Mouse (Mus musculus) CH12.LX (cell line): Measurements from ENCODE around the gene Ctsl. TPM values are rescaled to one million over a fixed set of nuclear protein-coding genes. Genes with fewer than 3 reads are reported as not detected.

Experiments used
- DNase-seq: peaks from one replicate; pipeline ENCODE4 v3.0.0-alpha.2; 2013; ENCODE audit errors: extremely low read depth
- H3K27ac ChIP-seq: 2 replicates; pipeline ENCODE4 v1.5.1; 2012; ENCODE audit warnings: low read depth, mild to moderate bottlenecking, control low read depth, moderate library complexity; ENCODE audit not compliant: insufficient read depth
- H3K27me3 ChIP-seq: replicated peaks from 2 replicates; pipeline ENCODE3; 2012; ENCODE audit warnings: inconsistent platforms
- H3K36me3 ChIP-seq, 2 experiments: replicated peaks in 1 of 2; 2 replicates each; pipeline versions ENCODE3 to v1.6.1; 2012; ENCODE audit warnings: inconsistent platforms in 1 of 2, low read length in 1 of 2, mild to moderate bottlenecking in 1 of 2, mixed read lengths in 1 of 2, moderate library complexity in 1 of 2; ENCODE audit not compliant: control insufficient read depth in 1 of 2, insufficient read depth in 1 of 2
- H3K4me1 ChIP-seq, 2 experiments: 2 replicates each; pipeline ENCODE4 v1.6.1; 2012; ENCODE audit warnings: inconsistent platforms in 1 of 2, moderate library complexity in 1 of 2; ENCODE audit not compliant: insufficient read depth in 2 of 2, control insufficient read depth in 1 of 2
- H3K4me2 ChIP-seq: 2 replicates; pipeline ENCODE4 v1.6.1; 2012; ENCODE audit warnings: low read depth, mild to moderate bottlenecking, control low read depth; ENCODE audit not compliant: poor library complexity, insufficient read depth, severe bottlenecking
- H3K4me3 ChIP-seq, 3 experiments: fragments of 150-350 bp in 1 of 3; sonication (generic) in 1 of 3; replicated peaks in 1 of 3; 2 replicates each; pipeline versions ENCODE3 to v1.5.1; 2011 to 2012; ENCODE audit warnings: low read depth in 2 of 3, low read length in 2 of 3, mild to moderate bottlenecking in 2 of 3, moderate library complexity in 2 of 3, control low read depth in 1 of 3, improper control_type of control experiment in 1 of 3, inconsistent platforms in 1 of 3, mixed read lengths in 1 of 3; ENCODE audit not compliant: poor library complexity in 1 of 3
- H3K79me2 ChIP-seq: replicated peaks from 2 replicates; pipeline ENCODE4 v1.6.1; 2012; ENCODE audit warnings: mild to moderate bottlenecking, moderate library complexity; ENCODE audit not compliant: control insufficient read depth, poor library complexity, insufficient read depth, severe bottlenecking; ENCODE audit errors: extremely low read depth
- H3K9ac ChIP-seq: 2 replicates; pipeline ENCODE4 v1.6.1; 2012; ENCODE audit warnings: low read depth, mild to moderate bottlenecking, control low read depth, moderate library complexity; ENCODE audit not compliant: insufficient read depth
- H3K9me3 ChIP-seq: replicated peaks from 2 replicates; pipeline ENCODE3; 2012; ENCODE audit warnings: low read length, inconsistent platforms, mixed read lengths
- BHLHE40 ChIP-seq: IDR thresholded peaks from 2 replicates; pipeline ENCODE4 v1.6.1; 2011; ENCODE audit warnings: mild to moderate bottlenecking, low read depth, low read length, improper control_type of control experiment
- CHD1 ChIP-seq: IDR thresholded peaks from 2 replicates; pipeline ENCODE4 v1.6.1; 2012; ENCODE audit warnings: low read depth, low read length, improper control_type of control experiment, inconsistent platforms
- CTCF ChIP-seq, 2 experiments: IDR thresholded peaks in 1 of 2; conservative IDR thresholded peaks in 1 of 2; 2 replicates each; pipeline ENCODE4 v1.5.1; 2011 to 2012; ENCODE audit warnings: low read depth in 2 of 2, low read length in 2 of 2, improper control_type of control experiment in 1 of 2, inconsistent platforms in 1 of 2, mild to moderate bottlenecking in 1 of 2, moderate library complexity in 1 of 2
- ELF1 ChIP-seq: IDR thresholded peaks from 2 replicates; pipeline ENCODE4 v1.6.1; 2014; ENCODE audit warnings: low read depth, mild to moderate bottlenecking, inconsistent platforms, low read length, improper control_type of control experiment
- EP300 ChIP-seq: IDR thresholded peaks from 2 replicates; pipeline ENCODE4 v1.6.1; 2011; ENCODE audit warnings: low read length, improper control_type of control experiment
- ETS1 ChIP-seq: conservative IDR thresholded peaks from 2 replicates; pipeline ENCODE4 v1.6.1; 2012; ENCODE audit warnings: low read depth, mild to moderate bottlenecking, inconsistent platforms, low read length, improper control_type of control experiment, moderate library complexity
- GABPA ChIP-seq: IDR thresholded peaks from 2 replicates; pipeline ENCODE4 v1.6.1; 2012; ENCODE audit warnings: low read depth, low read length, improper control_type of control experiment, inconsistent platforms; ENCODE audit not compliant: insufficient replicate concordance
- HCFC1 ChIP-seq: IDR thresholded peaks from 2 replicates; pipeline ENCODE4 v1.6.1; 2012; ENCODE audit warnings: low read depth, mild to moderate bottlenecking, inconsistent platforms, low read length, improper control_type of control experiment
- IRF4 ChIP-seq: IDR thresholded peaks from 2 replicates; pipeline ENCODE4 v1.6.1; 2014; ENCODE audit warnings: low read depth, mild to moderate bottlenecking, inconsistent platforms, low read length, improper control_type of control experiment
- JUN ChIP-seq: IDR thresholded peaks from 2 replicates; pipeline ENCODE4 v1.6.1; 2011; ENCODE audit warnings: low read depth, mild to moderate bottlenecking, low read length, improper control_type of control experiment, moderate library complexity; ENCODE audit not compliant: insufficient read depth
- JUND ChIP-seq: conservative IDR thresholded peaks from 2 replicates; pipeline ENCODE4 v1.6.1; 2011; ENCODE audit warnings: low read depth, low read length, improper control_type of control experiment
- MAFK ChIP-seq: IDR thresholded peaks from 2 replicates; pipeline ENCODE4 v1.6.1; 2011; ENCODE audit warnings: low read length, improper control_type of control experiment; ENCODE audit not compliant: insufficient replicate concordance
- MAX ChIP-seq: IDR thresholded peaks from 2 replicates; pipeline ENCODE4 v1.6.1; 2011; ENCODE audit warnings: low read length, improper control_type of control experiment
- MEF2A ChIP-seq: IDR thresholded peaks from 2 replicates; pipeline ENCODE4 v1.6.1; 2014; ENCODE audit warnings: low read depth, mild to moderate bottlenecking, inconsistent platforms, low read length, improper control_type of control experiment, borderline replicate concordance
- NRF1 ChIP-seq: IDR thresholded peaks from 2 replicates; pipeline ENCODE4 v1.6.1; 2014; ENCODE audit warnings: low read depth, mild to moderate bottlenecking, inconsistent platforms, low read length, improper control_type of control experiment, moderate library complexity
- POLR2A ChIP-seq: IDR thresholded peaks from 2 replicates; pipeline ENCODE4 v1.6.1; 2011; ENCODE audit warnings: low read depth, mild to moderate bottlenecking, improper control_type of control experiment, low read length
- RCOR1 ChIP-seq: conservative IDR thresholded peaks from 2 replicates; pipeline ENCODE4 v1.6.1; 2012; ENCODE audit warnings: low read depth, mild to moderate bottlenecking, inconsistent platforms, low read length, improper control_type of control experiment
- SMC3 ChIP-seq: IDR thresholded peaks from 2 replicates; pipeline ENCODE4 v1.6.1; 2011; ENCODE audit warnings: low read depth, low read length, improper control_type of control experiment
- TCF12 ChIP-seq: IDR thresholded peaks from 2 replicates; pipeline ENCODE4 v1.6.1; 2014; ENCODE audit warnings: low read depth, mild to moderate bottlenecking, inconsistent platforms, low read length, improper control_type of control experiment
- UBTF ChIP-seq: IDR thresholded peaks from 2 replicates; pipeline ENCODE4 v1.6.1; 2012; ENCODE audit warnings: low read depth, mild to moderate bottlenecking, inconsistent platforms, low read length, improper control_type of control experiment, moderate library complexity
- ZKSCAN1 ChIP-seq: IDR thresholded peaks from 2 replicates; pipeline ENCODE4 v1.6.1; 2012; ENCODE audit warnings: low read depth, inconsistent platforms, low read length, improper control_type of control experiment, borderline replicate concordance
- ZMIZ1 ChIP-seq: IDR thresholded peaks from 2 replicates; pipeline ENCODE4 v1.6.1; 2012; ENCODE audit warnings: low read depth, mild to moderate bottlenecking, inconsistent platforms, low read length, improper control_type of control experiment
- dilution Hi-C: fragments of 300-500 bp; cut with MboI; formaldehyde crosslinking; loops from 2 replicates; pipeline ENCODE4 v1.14.3; 2020; ENCODE audit warnings: low sequenced_read_pairs; ENCODE audit not compliant: extremely low pct_unique_long_range_greater_than_20kb, extremely low pct_ligation_motif_present
- in situ Hi-C: fragments of 300-500 bp; cut with MboI; formaldehyde crosslinking; loops from 3 replicates; pipeline ENCODE4 v1.14.3; 2019; ENCODE audit warnings: low sequenced_read_pairs, low pct_ligation_motif_present, low pct_unique_long_range_greater_than_20kb, mixed read lengths
- polyA plus RNA-seq: library from polyadenylated mRNA; unstranded; fragments of >175 nt; gene quantifications from 2 replicates; pipeline ENCODE4 v1.2.1, GENCODE M21; 2012; ENCODE audit warnings: low read depth; ENCODE audit not compliant: insufficient read length
- total RNA-seq, 2 experiments: library from RNA; depleted of rRNA; stranded (reverse); fragments of 300-350 nt in 1 of 2; fragments of >200 nt in 1 of 2; gene quantifications; 2 replicates each; pipeline ENCODE4 v1.2.3; 2012 to 2014

Ctsl gene
- total and polyA plus RNA-seq, 3 experiments, result 0.89 to 6.5 (median 4.6) TPM

DNA sequence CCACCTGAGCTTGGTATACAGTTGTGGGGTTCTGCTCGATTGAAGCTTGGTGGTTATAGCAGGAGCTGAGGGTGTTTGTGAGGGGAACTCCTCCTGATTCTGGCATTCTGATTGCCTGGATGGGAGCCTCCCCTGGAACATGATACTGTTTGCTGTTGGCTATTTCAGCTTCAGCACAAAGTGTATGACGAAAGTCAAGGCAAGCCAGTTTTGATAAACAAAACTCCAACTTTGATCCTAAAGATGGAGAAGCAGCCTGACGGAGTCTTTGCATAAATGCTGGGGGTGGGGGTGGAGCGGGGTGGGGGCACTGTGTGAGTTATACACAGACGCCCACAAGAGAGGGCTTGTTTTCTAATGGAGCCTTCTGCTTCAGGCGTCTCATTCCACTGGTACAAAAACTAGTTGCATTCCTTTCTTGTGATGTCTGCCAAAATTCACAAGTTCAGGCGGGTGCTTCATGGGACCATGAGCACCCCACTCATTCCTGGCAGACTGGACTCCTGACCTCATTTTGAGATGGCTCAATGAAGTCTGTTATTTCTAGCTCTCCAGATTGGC lies 30.2 kb upstream of the Ctsl start:
- no peak overlapping the region for H3K4me3 ChIP-seq
- peaks cover 0 to 13% of the 10 kb centered on the region in 2 experiments; a peak in 2 of 4 replicates for H3K4me1 ChIP-seq
- no peak overlapping the region for H3K27ac ChIP-seq
- H3K9me3 ChIP-seq, result no peaks in the 10 kb centered on the region
- H3K4me2 ChIP-seq, result no peak overlapping the region
- dilution Hi-C loops (no loop called here), in situ Hi-C loops (no loop called here)
- TF ChIP-seq JUND, result no peak
- no peak for TF ChIP-seq IRF4
- TF ChIP-seq ETS1, result no peak
- TF ChIP-seq UBTF, result no peak
- no peak for TF ChIP-seq MAFK
- no peak for TF ChIP-seq SMC3
- no peak for TF ChIP-seq EP300
- no peak for TF ChIP-seq CTCF (conservative IDR thresholded peaks at IDR 0.05 in 1 of 2, IDR thresholded peaks at IDR 0.05 in 1 of 2; ENCODE audit: low read depth in 2 of 2, low read length in 2 of 2)
- TF ChIP-seq ZMIZ1, result no peak
- no peak for TF ChIP-seq JUN
- no peak for TF ChIP-seq MEF2A
- TF ChIP-seq BHLHE40, result no peak
- no peak for TF ChIP-seq POLR2A
- no peak for TF ChIP-seq NRF1
- no peak for TF ChIP-seq HCFC1
- no peak for TF ChIP-seq ELF1
- TF ChIP-seq GABPA, result no peak
- no peak for TF ChIP-seq RCOR1
- TF ChIP-seq TCF12, result no peak
- TF ChIP-seq ZKSCAN1, result no peak
- H3K27me3 ChIP-seq, result no peaks in the 10 kb centered on the region
- no peak overlapping the region for H3K9ac ChIP-seq
- H3K79me2 ChIP-seq, result no peaks in the 10 kb centered on the region
- no peak for DNase-seq
- no peaks in the 10 kb centered on the region for H3K36me3 ChIP-seq

- Histone ChIP-seq H3K36me3 (no peaks in the 10 kb centered on the region), H3K4me3 (no peak overlapping the region), H3K4me1 (peaks cover 0 to 13% of the 10 kb centered on the region in 2 experiments; a peak in 2 of 4 replicates), H3K9me3 (no peaks in the 10 kb centered on the region), H3K9ac (no peak overlapping the region), H3K27me3 (no peaks in the 10 kb centered on the region), H3K27ac (no peak overlapping the region), H3K79me2 (no peaks in the 10 kb centered on the region), H3K4me2 (no peak overlapping the region)
- DNase-seq, result no peak
- dilution Hi-C loops, result no loop called here
- TF ChIP-seq CHD1 (no peak), IRF4 (no peak), JUN (no peak), MAX (no peak)
- in situ Hi-C loops, result no loop called here
These were observed 29.2 kb upstream of the Ctsl start for GRCm38 (mm10) chr13:64399906-64400305.
